Mouse (Mus musculus): ENCODE measurements around the gene Tspoap1.

Tspoap1 gene

DNA sequence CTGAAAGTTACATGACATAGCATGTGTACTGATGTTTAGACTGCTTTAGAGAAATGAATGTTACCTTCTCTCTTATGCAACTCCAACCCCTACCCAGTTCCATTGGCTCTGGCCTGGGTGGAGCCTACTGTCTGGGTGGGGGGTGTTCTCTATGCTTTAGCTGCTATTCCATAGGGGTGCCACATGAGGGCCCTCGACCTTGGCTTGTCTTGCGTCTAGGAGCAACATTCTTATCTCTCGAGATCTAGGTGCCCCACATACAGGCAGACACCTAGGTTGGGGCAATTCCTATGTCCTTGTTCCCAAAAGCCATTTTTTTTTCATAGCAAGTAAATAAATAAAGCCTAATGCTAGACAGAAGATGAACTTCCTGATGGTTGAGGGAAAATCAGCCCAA, 734 bp upstream of the Tspoap1 start:
- DNase-seq (ENCODE audit: low spot score in 2 of 2), result no peak

DNA sequence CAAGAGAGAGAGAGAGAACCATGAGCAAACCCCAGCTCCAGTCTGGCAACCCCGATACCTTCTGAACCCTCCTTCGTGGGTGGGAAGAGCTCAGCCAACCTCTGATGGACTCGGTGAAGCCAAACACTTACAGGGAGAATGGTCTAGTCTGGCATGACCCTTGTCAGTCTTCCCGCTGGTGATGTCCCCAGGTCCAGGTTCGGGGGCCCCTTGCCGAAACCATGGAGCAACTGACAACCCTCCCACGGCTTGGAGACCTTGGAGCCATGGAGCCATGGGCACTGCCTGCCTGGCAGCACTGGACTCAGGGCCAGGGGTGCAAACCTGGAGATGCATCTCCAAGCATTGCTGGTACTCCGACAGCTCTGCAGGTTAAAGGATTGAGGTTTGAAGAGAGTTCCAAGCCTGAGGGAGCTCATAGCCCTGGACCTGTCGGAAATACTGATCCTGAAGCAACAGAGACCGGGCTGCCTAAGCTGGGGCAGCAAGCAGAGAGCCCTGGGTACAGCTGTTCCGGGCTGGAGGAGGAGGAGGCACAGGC, 910 bp downstream of the Tspoap1 start:
- DNase-seq (ENCODE audit: low spot score in 2 of 2), result no peak

DNA sequence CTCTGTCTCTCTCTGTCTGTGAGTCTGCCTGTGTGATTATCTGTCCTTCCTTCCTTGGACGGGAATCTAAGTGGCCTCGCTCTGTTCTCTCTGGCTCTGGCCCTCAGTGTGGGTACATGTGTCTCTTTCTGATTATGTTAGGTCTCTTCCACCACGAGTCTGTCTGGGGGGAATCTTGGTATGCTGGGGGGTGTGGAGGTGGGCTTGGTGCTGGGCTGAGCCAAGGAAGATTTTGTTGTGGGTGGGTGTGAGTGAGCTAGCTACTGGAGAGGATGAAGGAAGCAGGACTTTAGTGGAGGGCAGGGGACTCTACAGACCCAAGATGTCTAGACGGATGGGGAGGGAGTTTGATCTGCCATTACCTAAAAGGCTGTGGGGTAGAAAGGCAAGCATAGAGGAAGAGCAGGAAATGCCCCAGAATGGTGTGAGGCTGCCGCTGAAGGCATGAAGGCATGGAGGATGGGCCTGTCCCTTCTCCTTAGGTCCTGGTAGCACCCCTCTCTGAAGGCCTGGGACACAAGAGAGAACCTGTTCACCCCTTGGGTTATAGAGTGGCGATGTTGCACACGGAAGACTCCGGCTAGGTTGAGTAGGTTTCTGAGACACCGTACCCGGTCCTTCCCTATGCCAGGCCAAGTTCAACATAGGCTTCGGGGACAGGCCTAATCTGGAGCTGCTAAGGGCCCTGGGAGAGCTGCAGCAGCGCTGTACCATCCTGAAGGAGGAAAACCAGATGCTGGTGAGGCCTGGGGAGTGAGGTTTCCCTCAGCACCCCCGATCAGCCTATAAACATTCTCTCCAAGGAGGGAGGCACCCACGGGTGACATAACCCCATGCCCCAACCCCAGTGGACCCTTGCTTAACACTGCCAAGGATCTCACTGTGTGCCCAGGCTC, 1.7 kb downstream of the Tspoap1 start:
- DNase-seq (ENCODE audit: low spot score in 2 of 2), result no peak

DNA sequence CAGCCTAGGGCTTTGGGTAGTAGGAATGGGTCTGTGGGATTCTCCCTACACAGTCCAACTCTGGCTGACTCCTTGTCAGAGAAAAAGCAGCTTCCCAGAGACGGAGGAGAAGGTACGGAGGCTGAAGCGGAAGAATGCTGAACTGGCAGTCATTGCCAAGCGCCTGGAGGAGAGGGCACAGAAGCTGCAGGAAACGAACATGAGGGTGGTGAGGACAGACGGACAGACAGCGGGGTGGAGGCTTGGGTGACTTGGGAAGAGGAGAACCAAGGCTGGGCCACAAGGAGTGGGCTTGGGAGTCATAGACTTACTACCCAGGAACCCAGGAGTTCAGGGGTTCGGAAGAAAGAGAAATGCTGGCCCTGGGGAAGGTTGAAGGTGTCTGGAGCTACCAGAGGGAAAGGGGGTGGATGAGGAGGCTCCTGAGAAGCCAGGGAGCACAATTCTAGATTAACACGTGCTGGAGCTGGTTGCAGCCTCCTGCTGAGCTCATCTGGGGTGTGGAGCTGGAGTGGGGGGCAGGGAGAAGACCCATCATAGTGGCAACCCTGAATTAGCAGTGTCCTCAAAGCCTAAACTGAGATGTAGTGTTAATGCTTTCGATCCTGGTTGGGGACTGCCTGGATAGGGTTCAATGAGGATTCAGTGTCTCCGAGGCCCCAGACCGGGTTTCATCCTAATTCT, 2.5 kb downstream of the Tspoap1 start:
- DNase-seq (ENCODE audit: low spot score in 2 of 2), result peak in 1 of 2 experiments; percentile 36

DNA sequence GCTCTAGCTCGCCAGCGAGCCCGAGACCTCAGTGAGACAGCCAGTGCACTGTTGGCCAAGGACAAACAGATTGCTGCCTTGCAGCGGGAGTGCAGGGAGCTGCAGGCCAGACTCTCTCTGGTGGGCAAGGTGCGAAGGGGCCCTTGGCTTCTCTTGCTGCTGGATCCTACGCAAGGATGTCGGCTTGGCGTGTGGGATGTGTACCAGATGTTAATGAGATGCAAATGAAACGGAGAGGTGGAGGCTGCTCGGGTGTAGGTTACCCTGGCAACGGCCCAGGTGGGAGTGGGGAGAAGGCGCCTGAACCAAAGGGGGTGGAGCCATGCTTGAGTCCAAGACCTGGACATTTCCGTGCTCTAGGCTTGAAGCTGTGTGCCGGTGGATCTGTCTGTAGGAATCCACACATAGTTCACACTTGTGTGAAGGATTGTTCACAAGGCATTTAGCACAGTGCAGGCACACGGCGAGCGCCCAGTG, 3.2 kb downstream of the Tspoap1 start:
- DNase-seq (ENCODE audit: low spot score in 2 of 2), result peak; percentile 84 to 87

DNA sequence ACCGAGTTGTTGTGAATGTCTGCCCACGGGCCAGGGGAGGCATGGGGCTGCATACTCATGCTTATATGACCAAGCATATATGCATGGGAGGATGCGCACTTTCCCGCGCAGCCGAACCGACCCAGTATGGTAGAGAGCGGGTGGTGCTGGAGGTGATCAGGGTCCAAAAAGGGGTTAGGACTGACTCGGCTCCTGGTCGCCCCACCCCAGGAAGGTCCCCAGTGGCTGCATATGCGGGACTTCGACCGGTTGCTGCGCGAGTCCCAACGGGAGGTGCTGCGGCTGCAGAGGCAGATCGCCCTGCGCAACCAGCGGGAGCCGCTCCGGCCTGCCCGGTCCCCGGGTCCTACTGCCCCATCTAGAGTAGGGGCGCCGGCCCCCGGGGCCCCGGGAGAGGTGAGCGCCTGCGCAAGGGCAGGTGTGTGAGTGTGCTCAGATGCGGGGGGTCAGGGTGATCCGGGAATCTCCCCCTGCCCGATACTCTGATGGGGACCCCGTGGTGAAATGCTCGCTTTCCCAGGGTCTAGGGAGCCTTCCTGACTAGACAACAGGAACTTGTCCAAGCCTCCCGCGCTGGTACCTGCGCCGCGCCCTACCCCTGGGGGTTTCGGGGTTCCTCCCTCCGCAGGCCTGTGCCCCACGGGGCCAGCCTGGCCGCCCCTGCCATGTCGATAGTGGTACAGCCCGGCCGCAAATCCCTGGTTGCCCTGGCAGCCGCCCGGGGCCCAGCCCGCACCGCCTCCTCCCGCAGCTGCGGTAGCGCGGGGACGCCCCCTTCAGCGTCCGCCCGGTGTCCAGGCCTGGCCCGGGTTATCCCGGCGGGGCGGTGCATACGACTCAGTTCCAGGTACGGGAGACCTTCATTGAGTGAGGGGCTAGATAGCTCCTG, 3.9 kb downstream of the Tspoap1 start:
- DNase-seq (ENCODE audit: low spot score in 2 of 2), result peak in 1 of 2 experiments; percentile 25

DNA sequence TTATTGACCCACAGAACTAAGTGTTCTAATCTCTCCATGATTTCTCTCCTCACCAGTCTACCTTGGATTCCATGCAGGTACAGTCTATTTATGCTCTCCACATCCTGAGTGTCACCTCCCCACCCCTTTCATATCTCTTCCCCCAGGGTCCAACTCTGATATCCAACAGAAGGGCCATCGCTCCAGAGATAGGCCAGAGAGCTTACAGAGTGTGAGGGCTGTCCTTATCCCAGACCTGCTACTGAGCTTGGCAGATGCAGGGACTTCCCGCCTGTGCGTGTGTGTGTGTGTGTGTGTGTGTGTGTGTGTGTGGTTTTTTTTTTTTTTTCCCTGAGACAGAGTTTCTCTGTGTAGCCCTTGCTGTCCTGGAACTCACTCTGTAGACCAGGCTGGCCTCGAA, 8.4 kb downstream of the Tspoap1 start:
- no peak for DNase-seq (ENCODE audit: low spot score in 2 of 2)

DNA sequence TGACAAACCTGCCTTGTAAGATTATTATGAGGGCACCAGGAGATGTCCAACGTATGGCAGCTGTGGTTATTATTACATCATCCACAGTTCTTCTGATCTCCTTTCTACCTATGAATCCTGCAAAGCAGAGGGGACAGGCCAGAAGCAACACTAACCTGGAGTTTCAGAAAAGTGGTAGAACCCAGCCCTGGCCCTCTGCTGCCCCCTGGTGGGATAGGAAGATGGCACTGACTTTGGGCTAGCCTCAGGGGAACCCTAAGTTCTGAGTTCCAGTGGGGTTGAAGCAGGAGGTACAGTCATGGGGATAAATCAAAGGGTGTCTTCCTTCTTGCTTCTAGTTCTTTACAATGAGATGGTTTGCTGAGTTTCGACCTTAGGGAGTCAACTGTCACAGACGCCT, 10.6 kb downstream of the Tspoap1 start:
- DNase-seq (ENCODE audit: low spot score in 2 of 2), result no peak

DNA sequence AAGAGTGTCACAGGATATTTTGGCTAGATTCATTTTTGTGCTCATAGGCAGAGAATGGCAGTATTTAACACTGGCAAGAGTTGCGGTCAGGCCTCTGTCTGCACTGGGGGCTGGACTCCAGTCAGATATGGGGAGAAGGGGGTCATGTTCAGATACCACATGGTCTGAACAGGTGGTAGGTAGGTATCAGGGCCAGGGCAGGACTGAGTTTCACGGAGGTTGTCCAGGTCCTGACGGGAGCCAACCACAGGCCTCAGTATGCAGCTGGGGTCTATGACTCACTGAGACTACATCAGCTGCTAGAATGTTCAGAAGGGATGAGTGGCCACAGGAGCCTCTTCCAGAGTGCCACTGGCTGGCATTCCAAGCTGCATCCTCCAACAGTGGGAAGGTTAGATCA, 12.0 kb downstream of the Tspoap1 start:
- no peak for DNase-seq (ENCODE audit: low spot score in 2 of 2)

DNA sequence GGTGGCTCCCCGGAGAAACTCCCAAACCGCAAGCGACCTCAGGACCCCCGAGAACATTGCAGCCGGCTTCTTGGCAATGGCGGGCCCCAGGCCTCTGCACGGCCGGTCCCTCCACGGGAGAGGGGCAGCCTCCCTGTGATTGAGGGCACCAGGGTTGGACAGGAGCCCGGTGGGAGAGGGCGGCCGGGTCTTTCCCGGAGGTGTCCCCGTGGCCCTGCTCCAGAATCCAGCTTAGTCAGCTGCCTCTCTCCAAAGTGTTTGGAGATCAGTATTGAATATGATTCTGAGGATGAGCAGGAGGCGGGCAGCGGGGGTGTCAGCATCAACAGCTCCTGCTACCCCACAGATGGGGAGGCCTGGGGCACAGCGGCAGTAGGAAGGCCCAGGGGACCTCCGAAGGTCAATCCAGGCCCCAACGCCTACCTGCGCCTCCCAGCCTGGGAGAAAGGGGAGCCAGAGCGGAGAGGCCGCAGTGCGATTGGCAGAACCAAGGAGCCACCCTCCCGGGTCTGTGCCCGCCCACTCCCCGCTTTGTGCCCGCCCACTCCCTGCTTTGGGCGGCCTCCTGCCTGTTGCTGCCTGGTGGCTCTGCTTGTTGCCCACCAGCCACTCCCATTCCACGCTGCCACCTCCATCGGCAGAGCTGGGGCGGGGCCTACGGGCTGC, 17.9 kb downstream of the Tspoap1 start:
- DNase-seq (ENCODE audit: low spot score in 2 of 2), result peak in 1 of 2 experiments; percentile 49

DNA sequence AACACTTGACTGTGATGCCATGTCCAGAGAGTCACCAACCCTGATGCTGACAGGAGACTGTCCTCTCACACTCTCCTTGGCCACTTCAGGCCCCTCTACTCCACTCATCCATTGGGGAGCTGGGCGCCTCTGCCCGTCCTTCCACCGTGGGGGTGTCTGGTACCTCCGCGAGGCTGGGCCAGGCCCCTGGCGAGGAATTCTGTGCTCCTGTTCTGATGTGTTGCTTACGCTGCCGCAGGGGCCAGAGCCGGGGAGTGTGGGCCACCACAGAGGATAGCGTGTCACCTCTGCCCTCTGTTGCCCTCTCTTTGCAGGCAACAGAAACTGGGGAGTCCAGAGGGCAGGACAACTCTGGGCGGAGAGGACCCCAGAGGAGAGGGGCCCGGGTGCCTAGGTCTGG, 18.6 kb downstream of the Tspoap1 start:
- DNase-seq (ENCODE audit: low spot score in 2 of 2), result no peak

DNA sequence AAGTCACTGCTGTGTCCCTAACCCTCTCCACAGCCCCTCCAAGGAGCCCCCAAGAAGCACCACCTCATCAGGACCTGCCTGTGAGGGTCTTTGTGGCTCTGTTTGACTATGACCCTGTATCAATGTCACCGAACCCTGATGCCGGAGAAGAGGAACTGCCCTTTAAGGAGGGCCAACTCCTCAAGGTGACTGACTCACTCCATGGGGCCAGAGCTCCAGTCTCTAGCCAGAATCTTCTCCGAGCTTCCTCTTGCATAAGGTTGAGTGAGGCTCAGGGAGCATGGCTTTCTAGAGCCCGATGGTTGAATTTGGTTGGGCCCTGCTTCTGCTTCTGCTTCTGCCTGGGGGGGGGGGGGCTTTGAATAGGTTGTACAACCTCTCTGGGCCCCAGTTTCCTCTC, 19.1 kb downstream of the Tspoap1 start:
- no peak for DNase-seq (ENCODE audit: low spot score in 2 of 2)

DNA sequence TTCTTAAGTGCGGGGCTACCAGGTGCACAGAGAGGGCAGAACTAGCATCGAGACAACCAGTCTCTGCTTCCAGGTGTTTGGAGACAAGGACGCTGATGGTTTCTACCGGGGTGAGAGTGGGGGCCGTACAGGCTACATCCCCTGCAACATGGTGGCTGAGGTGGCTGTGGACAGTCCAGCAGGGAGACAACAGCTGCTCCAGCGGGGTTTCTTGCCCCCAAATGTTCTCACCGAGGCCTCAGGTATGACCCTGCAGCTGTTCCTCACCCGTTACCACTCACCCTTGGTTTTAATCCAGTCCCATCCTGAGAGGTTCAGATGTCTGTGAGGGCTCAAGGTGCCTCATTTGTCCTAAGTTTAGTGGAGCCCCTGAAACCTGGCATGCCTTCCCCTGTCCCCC, 19.8 kb downstream of the Tspoap1 start:
- DNase-seq (ENCODE audit: low spot score in 2 of 2), result no peak

DNA sequence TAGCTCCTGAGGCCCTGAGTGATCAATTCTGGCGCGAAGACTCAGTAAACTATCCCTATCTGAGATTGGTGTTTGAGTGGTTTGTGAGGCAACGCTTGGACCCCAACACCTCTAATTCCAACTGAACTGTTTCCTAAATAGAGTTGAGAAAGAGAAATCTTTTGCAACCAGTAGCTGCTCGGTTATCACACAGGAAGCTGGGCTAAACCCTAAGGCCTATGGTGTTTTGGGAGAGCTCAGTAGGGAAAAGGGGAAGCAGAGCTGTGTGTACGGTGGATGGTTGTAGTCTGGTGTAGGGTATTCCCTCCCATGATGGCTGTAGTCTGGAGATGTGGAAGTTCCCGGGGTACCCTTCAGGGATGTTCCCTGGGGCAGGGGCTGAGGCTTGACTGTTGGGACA, 29.7 kb downstream of the Tspoap1 start:
- no peak for DNase-seq (ENCODE audit: low spot score in 2 of 2)

DNA sequence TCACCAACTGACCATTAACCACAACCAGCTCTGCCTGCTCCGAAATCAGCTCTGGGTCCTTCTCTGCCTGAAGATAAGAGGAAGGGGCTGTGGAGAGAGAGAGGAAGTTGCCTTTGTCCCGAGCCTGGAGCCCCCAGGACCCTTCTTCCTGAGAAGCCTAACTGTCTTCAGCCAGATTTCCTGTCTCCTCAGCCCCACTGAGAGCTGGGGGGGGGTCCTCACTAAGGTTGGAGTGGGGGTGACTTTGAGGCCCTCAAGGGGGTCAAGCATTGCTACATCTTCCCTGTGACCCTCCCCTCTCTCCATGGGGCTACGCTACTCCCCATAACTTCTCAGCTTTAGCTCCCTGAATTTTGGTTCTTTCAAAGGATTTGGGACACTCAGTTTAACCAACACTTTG, 33.1 kb downstream of the Tspoap1 start, which contains the start of gene Mpo:
Mpo (plus strand) TSS at position 122 of the 400 bp plus-strand sequence.
- DNase-seq (ENCODE audit: low spot score in 2 of 2), result no peak

DNA sequence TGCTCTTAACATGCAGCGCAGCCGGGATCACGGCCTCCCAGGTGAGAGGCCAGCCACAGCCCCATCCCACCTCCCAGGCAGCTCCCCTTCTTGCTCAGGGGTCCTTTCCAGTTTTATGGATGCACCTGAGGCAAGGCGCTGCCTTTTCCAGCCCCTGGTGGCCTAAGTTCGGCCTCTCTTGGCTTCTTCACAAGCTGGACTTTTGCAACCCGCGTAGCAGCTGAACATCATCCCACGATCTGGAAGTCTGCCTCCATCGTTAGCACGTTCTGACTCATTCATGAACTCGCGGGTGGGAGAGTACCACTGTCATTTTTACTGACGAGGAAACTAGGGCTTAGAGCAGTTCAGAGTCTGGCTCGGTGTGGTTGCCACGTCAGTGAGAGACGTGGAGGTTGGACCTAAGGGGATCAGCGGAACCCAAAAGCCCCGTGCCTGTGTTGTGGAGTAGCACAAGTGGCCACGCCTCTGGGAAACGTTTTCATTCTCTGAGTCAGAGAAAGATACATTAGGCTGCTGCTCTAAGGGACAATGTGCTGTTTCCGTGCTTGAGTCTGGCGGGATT, 41.5 kb downstream of the Tspoap1 start:
- DNase-seq (ENCODE audit: low spot score in 2 of 2), result peak; percentile 34 to 61

DNA sequence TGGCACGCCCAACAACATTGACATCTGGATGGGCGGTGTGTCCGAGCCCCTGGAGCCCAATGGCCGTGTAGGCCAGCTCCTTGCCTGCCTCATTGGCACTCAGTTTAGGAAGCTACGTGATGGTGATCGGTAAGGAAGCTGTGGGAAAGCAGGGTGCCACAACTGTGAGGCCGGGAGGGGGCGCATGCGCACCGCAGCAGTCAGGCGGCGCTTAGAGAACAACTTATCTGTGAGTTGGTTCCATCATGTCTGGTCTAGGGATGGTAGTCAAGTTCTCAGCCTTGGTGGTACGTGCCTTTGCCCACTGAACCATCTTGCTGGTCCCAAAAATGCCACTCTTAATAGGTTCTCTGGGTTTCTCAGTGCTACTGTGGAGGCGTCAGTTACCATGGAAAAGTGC, 42.3 kb downstream of the Tspoap1 start:
- no peak for DNase-seq (ENCODE audit: low spot score in 2 of 2)

DNA sequence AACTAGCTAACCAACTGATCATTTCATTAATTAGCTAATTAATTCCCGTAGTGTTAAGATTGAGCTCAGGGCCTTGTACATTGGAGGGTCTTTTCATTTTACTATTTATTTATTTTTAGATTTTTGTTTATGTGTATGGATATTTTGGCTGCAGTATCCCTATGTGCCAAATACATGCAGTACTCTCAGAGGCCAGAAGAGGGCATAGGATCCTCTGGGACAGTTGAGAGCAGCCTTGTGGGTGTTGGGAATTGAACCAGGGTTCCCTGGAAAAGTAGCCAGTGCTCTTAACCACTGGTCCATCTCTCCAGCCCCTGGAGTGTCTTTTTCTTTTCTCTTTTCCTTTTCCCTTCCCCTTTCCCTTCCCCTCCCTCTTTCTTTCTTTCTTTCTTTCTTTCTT, 45.1 kb downstream of the Tspoap1 start:
- no peak for DNase-seq (ENCODE audit: low spot score in 2 of 2)

DNA sequence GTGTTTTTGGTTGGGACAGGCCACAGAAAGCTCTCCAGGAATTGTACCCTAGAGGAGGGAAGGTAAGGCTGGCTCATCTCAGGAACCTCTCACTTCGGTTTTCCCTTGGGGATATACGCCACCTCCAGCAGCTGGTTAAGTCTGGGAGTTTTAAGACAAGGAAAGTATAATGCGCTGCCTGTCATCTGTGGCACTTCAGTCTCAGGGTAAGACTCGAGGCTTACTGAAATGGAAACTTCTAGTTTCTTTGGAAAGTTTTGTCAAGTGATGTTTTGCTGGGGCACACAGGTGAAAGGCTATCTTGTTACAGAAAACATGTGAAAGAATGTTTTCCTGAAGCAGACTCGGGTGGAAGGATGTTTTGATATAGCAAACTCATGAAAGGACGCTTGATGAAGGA, 47.1 kb downstream of the Tspoap1 start:
- DNase-seq (ENCODE audit: low spot score in 2 of 2), result no peak

DNA sequence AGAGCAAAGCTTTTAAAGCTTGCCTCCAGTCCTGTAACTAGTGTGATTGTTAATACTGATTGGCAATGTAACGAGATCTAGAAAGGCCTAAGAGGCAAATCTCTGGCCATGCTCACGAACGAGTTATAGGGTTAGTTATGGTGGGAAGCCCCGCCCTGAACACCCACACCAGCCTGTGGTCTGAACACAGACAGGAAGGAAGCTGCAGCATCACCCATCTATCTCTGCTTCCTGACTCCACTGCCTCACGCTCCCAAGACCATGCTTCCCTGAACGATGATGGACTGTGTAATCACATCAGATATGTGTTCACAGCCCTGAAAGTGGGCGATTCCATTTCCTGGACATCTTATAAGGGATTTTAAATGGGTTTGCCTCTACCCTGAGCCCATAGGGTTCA, 47.9 kb downstream of the Tspoap1 start:
- no peak for DNase-seq (ENCODE audit: low spot score in 2 of 2)

DNA sequence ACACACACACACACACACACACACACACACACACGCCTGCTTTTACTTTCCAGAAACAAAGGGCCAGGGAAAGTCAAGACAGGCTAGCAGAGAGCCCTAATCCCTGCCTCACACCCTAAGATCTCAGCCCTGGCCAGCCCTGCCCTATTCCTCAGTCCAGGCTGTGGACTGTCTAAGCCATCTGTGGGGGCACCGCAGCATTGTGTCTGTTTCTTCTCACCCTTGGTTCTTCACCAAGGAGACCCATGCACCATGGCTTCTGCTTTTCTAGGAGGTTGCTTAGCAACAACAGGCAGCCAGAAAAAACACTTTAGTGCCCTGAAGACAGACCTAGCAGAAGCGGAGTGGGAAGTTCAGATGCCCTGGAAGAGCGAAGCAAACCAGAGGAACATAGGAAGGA, 51.1 kb downstream of the Tspoap1 start:
- DNase-seq (ENCODE audit: low spot score in 2 of 2), result no peak

Measured in right cerebral cortex, postnatal 36 days (tissue).